Mouse (Mus musculus): ENCODE results near the gene Adgrl2.

Adgrl2 gene

GRCm38 (mm10) chr3:148885980-148886668 is 104.2 kb downstream of the Adgrl2 start:
- no peak for DNase-seq (ENCODE audit: low spot score in 2 of 2)

- no peak for DNase-seq (ENCODE audit: low spot score in 2 of 2)
Observed at GRCm38 (mm10) chr3:148885184-148885583, 105.2 kb downstream of the Adgrl2 start.

- no peak for DNase-seq (ENCODE audit: low spot score in 2 of 2)
Observed at GRCm38 (mm10) chr3:148881431-148881830, 108.9 kb downstream of the Adgrl2 start.

GRCm38 (mm10) chr3:148872563-148872962 is 117.8 kb downstream of the Adgrl2 start:
- DNase-seq (ENCODE audit: low spot score in 2 of 2), result no peak

GRCm38 (mm10) chr3:148871792-148872464 is 118.4 kb downstream of the Adgrl2 start:
- no peak for DNase-seq (ENCODE audit: low spot score in 2 of 2)

- DNase-seq (ENCODE audit: low spot score in 2 of 2), result no peak
Observed at GRCm38 (mm10) chr3:148867618-148868017, 122.7 kb downstream of the Adgrl2 start.

- DNase-seq (ENCODE audit: low spot score in 2 of 2), result no peak
Observed at GRCm38 (mm10) chr3:148866633-148867032, 123.7 kb downstream of the Adgrl2 start.

- no peak for DNase-seq (ENCODE audit: low spot score in 2 of 2)
Observed at GRCm38 (mm10) chr3:148866053-148866452, 124.3 kb downstream of the Adgrl2 start.

GRCm38 (mm10) chr3:148865234-148865633 is 125.1 kb downstream of the Adgrl2 start:
- DNase-seq (ENCODE audit: low spot score in 2 of 2), result peak; percentile 43 to 58

- DNase-seq (ENCODE audit: low spot score in 2 of 2), result peak in 1 of 2 experiments; percentile 53
Observed at GRCm38 (mm10) chr3:148861860-148862259, 128.5 kb downstream of the Adgrl2 start.

GRCm38 (mm10) chr3:148854306-148854910 is 135.9 kb downstream of the Adgrl2 start:
- no peak for DNase-seq (ENCODE audit: low spot score in 2 of 2)

GRCm38 (mm10) chr3:148853372-148853771 is 137.0 kb downstream of the Adgrl2 start:
- no peak for DNase-seq (ENCODE audit: low spot score in 2 of 2)

GRCm38 (mm10) chr3:148852556-148852955 is 137.8 kb downstream of the Adgrl2 start:
- no peak for DNase-seq (ENCODE audit: low spot score in 2 of 2)

GRCm38 (mm10) chr3:148850821-148851220 is 139.5 kb downstream of the Adgrl2 start:
- DNase-seq (ENCODE audit: low spot score in 2 of 2), result no peak

GRCm38 (mm10) chr3:148848366-148848765 is 142.0 kb downstream of the Adgrl2 start:
- no peak for DNase-seq (ENCODE audit: low spot score in 2 of 2)

GRCm38 (mm10) chr3:148844182-148844581 is 146.2 kb downstream of the Adgrl2 start:
- DNase-seq (ENCODE audit: low spot score in 2 of 2), result no peak

- peak in 1 of 2 experiments; percentile 49 for DNase-seq (ENCODE audit: low spot score in 2 of 2)
Observed at GRCm38 (mm10) chr3:148842533-148842932, 147.8 kb downstream of the Adgrl2 start.

- no peak for DNase-seq (ENCODE audit: low spot score in 2 of 2)
Observed at GRCm38 (mm10) chr3:148838835-148839296, 151.5 kb downstream of the Adgrl2 start.

GRCm38 (mm10) chr3:148838095-148838834 is 152.1 kb downstream of the Adgrl2 start:
- no peak for DNase-seq (ENCODE audit: low spot score in 2 of 2)

- DNase-seq (ENCODE audit: low spot score in 2 of 2), result no peak
Observed at GRCm38 (mm10) chr3:148835136-148835535, 155.2 kb downstream of the Adgrl2 start.

GRCm38 (mm10) chr3:148833070-148833769 is 157.1 kb downstream of the Adgrl2 start:
- no peak for DNase-seq (ENCODE audit: low spot score in 2 of 2)
